Mouse (Mus musculus) cerebellum, adult 2 months (tissue): ENCODE measurements around the gene Lmntd1. TPM values are rescaled to one million over a fixed set of nuclear protein-coding genes. Genes with fewer than 3 reads are reported as not detected.

Source experiments
- DNase-seq, 2 experiments: peaks; one replicate each; pipeline ENCODE4 v3.0.0; 2021
- H3K27ac ChIP-seq: fragments of 200-500 bp; 2 replicates; pipeline ENCODE4 v1.5.1; 2012; ENCODE audit warnings: low read length, control low read depth, inconsistent platforms; ENCODE audit not compliant: insufficient read depth
- H3K27me3 ChIP-seq: fragments of 200-500 bp; 2 replicates; pipeline ENCODE4 v1.6.1; 2012; ENCODE audit warnings: inconsistent platforms, mild to moderate bottlenecking, low read length, moderate library complexity; ENCODE audit not compliant: control insufficient read depth, insufficient read depth
- H3K4me1 ChIP-seq: fragments of 200-500 bp; 2 replicates; pipeline ENCODE4 v1.6.1; 2011; ENCODE audit warnings: low read length; ENCODE audit not compliant: control insufficient read depth, insufficient read depth
- H3K4me3 ChIP-seq: fragments of 200-500 bp; replicated peaks from 2 replicates; pipeline ENCODE3; 2011; ENCODE audit warnings: mild to moderate bottlenecking, low read depth, low read length, control low read depth; ENCODE audit not compliant: insufficient read depth
- CTCF ChIP-seq: fragments of 200-500 bp; IDR thresholded peaks from 2 replicates; pipeline ENCODE4 v1.5.1; 2011; ENCODE audit warnings: low read depth, mild to moderate bottlenecking, control low read depth, low read length, moderate library complexity, borderline replicate concordance; ENCODE audit not compliant: insufficient read depth
- POLR2A ChIP-seq: fragments of 200-500 bp; IDR thresholded peaks from 2 replicates; pipeline ENCODE4 v1.6.1; 2011; ENCODE audit warnings: low read length, control low read depth, borderline replicate concordance; ENCODE audit not compliant: insufficient read depth
- WGBS: fragments of 180-500 bp; shearing (Covaris S2); methylation state at CpG from one replicate; pipeline ENCODE4 v1.1.7; 2018; 5-methylcytosine and 5-hydroxymethylcytosine counted together
- polyA plus RNA-seq: library from polyadenylated mRNA; depleted of rRNA; stranded (reverse); fragments of >200 nt; gene quantifications from 2 replicates; pipeline ENCODE4 v1.2.3, GENCODE M21; 2012

Lmntd1 gene
- polyA plus RNA-seq, 1 experiment, result 0.70 TPM

GRCm38 (mm10) chr6:145616402-145617229 lies 2.5 kb upstream of the Lmntd1 start:
- Histone ChIP-seq H3K27me3 (no peaks in the 10 kb centered on the region), H3K27ac (no peak overlapping the region), H3K4me1 (peaks cover 12% of the 10 kb centered on the region), H3K4me3 (no peak overlapping the region)
- WGBS, result 94% methylated on average over 5 of the region's 5 CpGs
- TF ChIP-seq CTCF (no peak), POLR2A (no peak)
- no peak for DNase-seq

- H3K4me1 ChIP-seq, result peaks cover 13% of the 10 kb centered on the region
- no peak for DNase-seq
- 96% methylated on average over 31 of the region's 31 CpGs for WGBS
- no peaks in the 10 kb centered on the region for H3K27me3 ChIP-seq
- H3K4me3 ChIP-seq, result no peak within 1 kb of the TSS
- H3K27ac ChIP-seq, result no peak within 1 kb of the TSS
- TF ChIP-seq POLR2A (no peak), CTCF (no peak)
These were observed 1.6 kb upstream of the Lmntd1 start, which contains the start of gene Tuba3b for GRCm38 (mm10) chr6:145615666-145616210. Tuba3b (plus strand) TSS chr6:145615757.

- peak; percentile 63 to 85 for DNase-seq
- 17% methylated on average over 3 of the region's 3 CpGs for WGBS
- no peak overlapping the region for H3K4me3 ChIP-seq
- H3K27me3 ChIP-seq, result no peaks in the 10 kb centered on the region
- H3K4me1 ChIP-seq, result peaks cover 13% of the 10 kb centered on the region
- TF ChIP-seq CTCF (no peak), POLR2A (no peak)
- H3K27ac ChIP-seq, result no peak overlapping the region
These were observed 1.5 kb downstream of the Lmntd1 start for GRCm38 (mm10) chr6:145612611-145613010.

GRCm38 (mm10) chr6:145610901-145611300 lies 3.2 kb downstream of the Lmntd1 start:
- WGBS, result 96% methylated on average over 5 of the region's 5 CpGs
- no peak overlapping the region for H3K27ac ChIP-seq
- no peak overlapping the region for H3K4me3 ChIP-seq
- DNase-seq, result no peak
- no peaks in the 10 kb centered on the region for H3K27me3 ChIP-seq
- peaks cover 13% of the 10 kb centered on the region for H3K4me1 ChIP-seq
- no peak for TF ChIP-seq POLR2A
- TF ChIP-seq CTCF, result no peak

- no peak overlapping the region for H3K4me3 ChIP-seq
- WGBS, result 94% methylated on average over 5 of the region's 5 CpGs
- no peak for TF ChIP-seq CTCF
- TF ChIP-seq POLR2A, result no peak
- peaks cover 19% of the 10 kb centered on the region for H3K4me1 ChIP-seq
- no peaks in the 10 kb centered on the region for H3K27me3 ChIP-seq
- DNase-seq, result no peak
- H3K27ac ChIP-seq, result no peak overlapping the region
These were observed 5.4 kb downstream of the Lmntd1 start for GRCm38 (mm10) chr6:145608693-145609092.

GRCm38 (mm10) chr6:145607746-145608145 lies 6.4 kb downstream of the Lmntd1 start:
- Histone ChIP-seq H3K4me3 (no peak overlapping the region), H3K27me3 (no peaks in the 10 kb centered on the region), H3K4me1 (peaks cover 15% of the 10 kb centered on the region; the same call in 1 of the 2 replicates), H3K27ac (no peak overlapping the region)
- WGBS, result 93% methylated on average over 4 of the region's 4 CpGs
- TF ChIP-seq POLR2A (no peak), CTCF (no peak)
- no peak for DNase-seq

GRCm38 (mm10) chr6:145605203-145605602 lies 8.9 kb downstream of the Lmntd1 start:
- DNase-seq, result no peak
- WGBS, result 90% methylated on average over 3 of the region's 3 CpGs
- no peak overlapping the region for H3K4me3 ChIP-seq
- H3K27ac ChIP-seq, result no peak overlapping the region
- no peak for TF ChIP-seq CTCF
- TF ChIP-seq POLR2A, result no peak
- no peaks in the 10 kb centered on the region for H3K27me3 ChIP-seq
- H3K4me1 ChIP-seq, result peaks cover 6% of the 10 kb centered on the region; the same call in 1 of the 2 replicates

GRCm38 (mm10) chr6:145604648-145605047 lies 9.5 kb downstream of the Lmntd1 start:
- H3K4me1 ChIP-seq, result peaks cover 6% of the 10 kb centered on the region; the same call in 1 of the 2 replicates
- no peak for DNase-seq
- WGBS, result 73% methylated on average over 4 of the region's 4 CpGs
- H3K27me3 ChIP-seq, result no peaks in the 10 kb centered on the region
- no peak overlapping the region for H3K4me3 ChIP-seq
- no peak overlapping the region for H3K27ac ChIP-seq
- no peak for TF ChIP-seq POLR2A
- TF ChIP-seq CTCF, result no peak
